Mouse (Mus musculus) lung, postnatal 10 days (tissue): Measurements from ENCODE around the gene Ube4a.
A peak's percentile ranks its signal among the peaks of the same experiment; 100 is the strongest.
"Not testable (repeated sequence)": the region's sequence is repeated elsewhere in the genome, so short reads cannot be mapped to it uniquely, and the experiment has no call there.

ENCODE experiments used
- DNase-seq: peaks from one replicate; pipeline ENCODE4 v3.0.0; 2021

Gene Ube4a

DNA sequence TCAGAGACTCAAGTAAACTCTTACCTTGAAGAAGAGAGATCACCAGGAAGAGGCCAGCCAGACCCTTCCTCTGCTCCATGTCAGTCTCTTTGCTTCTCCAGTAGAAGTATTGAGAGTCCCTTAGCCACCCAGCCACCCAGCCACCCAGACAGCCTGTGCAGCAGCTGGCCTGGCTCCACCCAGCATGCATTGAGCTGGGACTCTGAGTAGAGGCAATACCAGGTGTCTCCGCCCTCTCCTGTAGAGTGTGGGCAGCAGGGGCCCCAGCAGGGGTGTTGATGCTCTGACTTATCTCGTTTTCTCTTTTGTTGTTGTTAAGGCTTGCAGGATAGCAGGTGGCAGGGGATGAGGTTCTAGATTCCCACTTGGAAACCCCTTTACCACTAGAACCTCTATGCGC lies 14.8 kb upstream of the Ube4a start, which contains the start of gene Cd3g:
Cd3g (minus strand) TSS at position 190 of the 400 bp plus-strand sequence.
- no peak for DNase-seq

DNA sequence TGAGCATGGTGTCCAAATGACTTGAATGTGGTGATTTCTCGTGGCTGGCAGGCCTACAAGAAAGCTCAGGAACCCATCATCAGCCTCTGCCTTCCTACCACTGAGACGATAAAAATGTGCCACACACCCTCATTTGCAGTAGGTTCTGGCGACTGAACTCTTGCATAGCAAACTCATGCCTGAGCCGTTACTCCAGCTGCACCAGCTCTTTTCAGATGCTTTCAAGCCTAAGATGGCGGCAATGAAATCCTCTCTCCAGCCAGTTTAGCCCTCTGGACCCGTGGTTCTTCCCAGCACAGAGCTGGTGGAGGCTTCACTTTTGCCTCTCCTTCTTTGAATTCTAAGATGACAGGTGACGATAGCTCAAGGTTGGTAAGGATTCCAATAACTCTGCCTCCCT lies 14.4 kb upstream of the Ube4a start:
- no peak for DNase-seq

DNA sequence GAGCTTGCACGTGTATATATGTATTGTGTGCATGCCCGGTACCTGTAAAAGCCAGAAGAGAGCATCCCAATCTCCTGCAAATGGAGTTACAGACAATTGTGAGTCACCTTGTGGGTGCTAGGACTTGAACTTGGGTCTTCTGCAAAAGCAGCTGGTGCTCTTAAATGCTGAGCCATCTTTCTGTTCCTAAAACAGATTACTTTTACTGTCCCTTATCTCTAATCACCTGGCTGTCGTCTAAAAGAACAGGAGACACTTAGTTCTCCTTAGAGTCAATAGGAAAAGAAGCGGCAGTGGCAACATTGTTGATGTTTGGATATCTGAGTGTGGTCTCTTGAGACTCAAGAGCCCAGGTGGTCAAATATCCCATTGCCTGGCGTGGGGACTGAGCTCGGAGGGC lies 12.4 kb upstream of the Ube4a start:
- no peak for DNase-seq

DNA sequence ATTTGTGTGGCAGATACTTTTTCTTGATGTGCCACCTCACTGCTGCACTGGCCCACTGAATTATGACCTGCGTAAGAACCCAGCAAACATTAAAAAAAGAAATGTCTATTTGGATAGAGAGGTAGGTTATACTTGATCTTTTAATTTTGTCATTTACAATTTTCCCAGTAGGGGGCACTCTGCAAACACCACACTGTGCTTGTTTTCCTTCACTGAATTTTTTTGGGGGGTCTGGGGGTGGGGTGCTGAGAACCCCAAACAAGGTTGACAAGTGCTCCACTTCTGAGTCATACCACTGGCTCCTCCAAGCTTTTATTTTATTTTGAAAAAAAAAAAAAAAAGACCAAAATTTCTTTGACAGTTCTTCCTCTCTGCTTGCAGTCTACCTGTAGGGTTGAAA lies 4.0 kb upstream of the Ube4a start:
- DNase-seq, result no peak

DNA sequence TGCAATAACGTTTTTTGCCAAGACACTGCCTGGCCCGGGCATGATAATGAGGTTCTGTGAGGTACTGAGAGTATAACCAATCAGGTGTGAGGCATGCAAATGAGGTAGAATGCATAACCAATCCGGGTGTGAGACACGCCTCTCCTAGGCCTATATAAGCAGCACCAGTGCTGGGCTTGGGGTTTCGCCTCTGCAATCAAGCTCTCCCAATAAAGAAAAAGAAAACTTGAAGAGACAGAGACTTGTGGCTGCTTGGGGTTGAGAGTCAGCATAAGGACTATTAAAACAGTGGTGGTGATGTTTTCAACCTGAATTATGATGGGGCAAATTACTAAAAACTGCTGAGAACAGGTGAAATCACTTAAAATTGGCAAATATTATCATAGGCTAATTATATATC lies 2.4 kb upstream of the Ube4a start:
- DNase-seq, result not testable (repeated sequence)

DNA sequence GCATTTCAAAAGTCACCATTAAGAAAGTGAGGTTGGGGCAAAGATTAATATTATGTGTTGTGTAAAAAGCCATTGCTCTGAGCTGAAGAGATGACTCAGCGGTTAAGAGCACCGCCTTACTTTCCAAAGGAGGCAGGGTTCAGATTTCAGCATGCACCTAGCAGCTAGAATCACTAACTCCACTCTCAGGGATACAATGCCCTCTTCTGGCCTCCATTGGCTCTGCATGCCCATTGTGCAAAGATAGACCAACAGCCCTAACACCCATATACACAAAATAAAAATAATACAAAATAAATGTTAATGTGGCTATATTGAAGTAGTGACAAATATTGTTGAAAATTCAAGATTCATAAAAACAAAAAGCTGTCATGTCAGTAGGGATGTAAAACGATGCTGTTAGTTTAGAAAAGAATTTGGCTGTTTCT lies 1.4 kb upstream of the Ube4a start:
- peak; percentile 87 for DNase-seq

DNA sequence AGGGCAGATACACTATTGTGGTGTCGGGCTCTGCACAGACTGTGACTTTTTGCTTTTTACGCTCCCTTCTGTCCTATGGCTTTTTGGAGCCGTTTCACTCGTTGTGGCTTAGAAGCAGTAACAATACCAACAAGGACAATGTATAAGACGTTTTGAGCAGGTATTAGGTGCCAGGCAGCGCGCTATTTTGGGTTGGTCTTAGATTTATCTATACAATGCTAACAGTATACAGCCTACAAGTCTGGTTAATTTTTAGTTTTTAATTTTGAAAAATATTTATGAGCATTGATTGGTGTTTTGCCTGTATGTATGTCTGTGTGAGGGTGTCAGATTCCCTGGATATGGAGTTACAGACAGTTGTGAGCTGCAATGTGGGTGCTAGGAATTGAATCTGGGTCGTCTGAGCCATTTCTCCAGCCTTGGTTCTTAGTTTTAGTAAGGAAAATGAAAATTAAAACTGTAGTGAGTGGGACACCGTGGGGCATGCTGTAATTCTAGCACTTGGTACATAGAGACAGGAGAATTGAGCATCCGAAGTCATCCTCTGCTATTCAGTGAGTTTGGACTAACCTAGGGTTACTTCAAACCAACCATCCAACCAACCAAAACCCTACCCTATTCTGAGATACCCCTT lies 550 bp upstream of the Ube4a start:
- no peak for DNase-seq

DNA sequence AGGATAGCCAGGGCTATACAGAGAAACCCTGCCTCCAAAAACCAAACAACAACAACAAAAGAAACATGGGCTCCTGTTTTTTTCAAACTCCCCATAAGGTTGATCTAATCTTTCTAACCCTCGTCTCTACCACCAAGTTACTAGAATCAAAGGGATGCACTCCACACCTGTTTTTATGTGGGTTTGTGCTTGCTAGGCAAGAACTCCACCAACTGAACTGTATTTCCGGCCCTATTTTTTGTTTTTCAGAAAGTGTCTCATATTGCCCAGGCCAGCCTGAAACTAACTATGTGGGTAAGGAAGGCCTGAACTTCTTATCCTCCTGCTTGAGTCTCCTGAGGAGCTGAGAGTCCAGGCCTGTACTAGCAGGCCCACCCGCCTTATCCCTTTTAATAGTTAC lies 11.0 kb downstream of the Ube4a start:
- no peak for DNase-seq

DNA sequence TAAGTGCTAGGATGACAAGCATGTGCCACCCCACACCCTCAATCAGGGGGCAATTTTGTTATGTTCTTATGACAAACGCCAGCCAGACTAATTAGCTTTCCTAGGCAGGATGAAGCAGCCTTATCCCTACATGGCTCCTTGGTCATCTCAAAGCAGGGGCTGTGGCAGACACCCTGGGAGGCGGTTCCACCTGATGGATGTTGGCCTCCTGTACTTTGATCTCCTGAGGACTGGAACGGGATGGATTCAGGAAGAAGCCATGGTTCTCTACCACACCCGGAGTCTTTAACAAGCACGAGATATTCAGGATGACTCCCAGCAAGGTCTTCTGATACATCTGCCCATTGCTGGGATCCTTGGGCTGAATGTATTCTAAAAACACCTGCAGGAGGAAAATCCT lies 17.6 kb downstream of the Ube4a start:
- DNase-seq, result no peak

DNA sequence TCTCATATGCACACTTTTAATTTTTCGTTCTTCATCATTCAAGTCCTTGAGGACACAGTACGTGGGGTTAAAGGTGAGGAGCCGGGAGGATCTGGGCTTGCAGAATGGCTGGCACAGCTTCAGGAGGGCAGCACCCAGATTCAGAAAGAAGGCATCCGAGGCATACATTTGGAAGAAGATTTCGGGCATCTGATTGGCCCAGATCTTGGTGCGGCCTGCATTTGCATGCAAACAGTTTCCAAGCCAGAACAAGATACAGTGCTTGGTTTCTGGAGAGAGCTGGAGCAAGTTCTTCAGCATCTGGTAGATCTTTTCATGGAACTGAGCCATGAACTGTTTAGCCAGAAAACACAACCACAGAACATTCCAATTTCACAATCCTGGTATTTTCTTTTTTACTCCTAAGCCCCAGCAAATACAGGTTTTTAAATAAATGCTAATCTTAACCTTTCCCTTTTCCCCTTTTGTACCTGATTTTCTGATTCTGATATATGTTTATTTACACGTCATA lies 19.2 kb downstream of the Ube4a start:
- peak; percentile 6 for DNase-seq

DNA sequence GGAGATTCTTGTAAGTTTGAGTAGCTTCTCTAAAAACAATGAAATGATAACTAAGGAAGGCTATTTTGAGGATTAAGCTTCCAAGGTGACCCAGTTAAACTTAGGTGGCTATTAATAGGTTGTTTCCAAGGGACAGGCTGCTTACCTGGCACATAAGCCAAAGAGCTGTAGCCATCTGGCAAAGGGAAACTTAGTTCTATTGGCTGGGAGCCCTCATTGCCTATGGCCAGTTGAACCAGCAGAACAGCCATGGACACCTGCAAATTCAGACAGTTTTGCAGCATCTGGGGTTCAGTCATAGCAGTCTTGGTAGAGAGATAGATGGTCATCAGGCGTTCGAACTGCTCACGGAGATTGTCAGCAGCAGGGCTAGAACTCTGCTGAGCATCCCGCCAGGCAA lies 23.0 kb downstream of the Ube4a start:
- DNase-seq, result no peak

DNA sequence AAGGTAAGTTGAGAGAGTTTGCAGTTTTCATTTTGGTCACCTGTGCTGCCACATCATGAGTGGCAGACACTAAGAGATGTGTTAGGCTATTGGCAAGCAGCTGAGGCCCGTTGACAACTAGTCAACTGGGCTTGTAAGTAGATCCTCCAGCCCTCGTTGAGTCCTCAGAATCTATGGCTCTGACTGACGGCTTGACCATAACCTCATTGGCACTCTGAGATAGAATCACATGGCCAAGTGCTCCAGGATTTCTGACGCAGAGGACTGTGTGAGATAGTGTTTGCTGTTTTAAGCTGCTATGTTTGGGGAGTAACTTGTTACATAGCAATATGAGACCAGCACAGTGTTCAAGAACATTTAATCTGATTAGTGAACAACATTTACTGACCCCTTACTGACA lies 23.6 kb downstream of the Ube4a start:
- no peak for DNase-seq

DNA sequence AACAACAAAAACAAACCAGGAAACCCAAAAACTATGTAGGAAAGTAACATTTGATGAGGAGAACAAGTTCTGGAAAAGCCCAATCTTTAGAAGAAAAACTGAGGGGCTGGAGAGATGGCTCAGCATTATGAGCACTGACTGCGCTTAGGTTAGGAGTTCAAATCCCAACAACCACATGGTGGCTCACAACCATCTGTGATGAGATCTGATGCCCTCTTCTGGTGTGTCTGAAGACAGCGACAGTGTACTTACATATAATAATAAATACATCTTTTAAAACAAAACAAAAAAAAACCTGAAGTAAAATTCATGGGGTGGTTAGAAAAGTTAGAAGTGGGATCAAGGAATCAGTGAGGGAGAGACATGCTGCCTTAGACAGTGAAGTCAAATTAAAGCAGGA lies 43.9 kb downstream of the Ube4a start:
- no peak for DNase-seq

DNA sequence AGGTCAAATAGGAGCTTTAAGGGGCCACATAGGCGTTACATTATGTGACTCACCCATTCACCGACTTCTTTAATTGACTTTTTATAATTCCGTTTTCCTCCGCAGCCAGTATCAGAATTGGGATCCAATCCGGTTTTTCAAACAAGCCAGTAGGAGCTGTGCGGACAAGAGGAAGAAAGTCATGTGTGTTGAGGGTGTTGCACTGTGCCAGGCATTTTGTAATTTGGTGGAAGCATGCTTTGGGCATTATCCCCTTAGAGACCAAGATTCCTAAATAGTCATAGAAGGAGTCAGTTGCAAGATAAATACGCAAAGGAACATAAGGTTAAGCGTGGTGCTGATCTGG lies 44.3 kb downstream of the Ube4a start:
- peak; percentile 73 for DNase-seq

DNA sequence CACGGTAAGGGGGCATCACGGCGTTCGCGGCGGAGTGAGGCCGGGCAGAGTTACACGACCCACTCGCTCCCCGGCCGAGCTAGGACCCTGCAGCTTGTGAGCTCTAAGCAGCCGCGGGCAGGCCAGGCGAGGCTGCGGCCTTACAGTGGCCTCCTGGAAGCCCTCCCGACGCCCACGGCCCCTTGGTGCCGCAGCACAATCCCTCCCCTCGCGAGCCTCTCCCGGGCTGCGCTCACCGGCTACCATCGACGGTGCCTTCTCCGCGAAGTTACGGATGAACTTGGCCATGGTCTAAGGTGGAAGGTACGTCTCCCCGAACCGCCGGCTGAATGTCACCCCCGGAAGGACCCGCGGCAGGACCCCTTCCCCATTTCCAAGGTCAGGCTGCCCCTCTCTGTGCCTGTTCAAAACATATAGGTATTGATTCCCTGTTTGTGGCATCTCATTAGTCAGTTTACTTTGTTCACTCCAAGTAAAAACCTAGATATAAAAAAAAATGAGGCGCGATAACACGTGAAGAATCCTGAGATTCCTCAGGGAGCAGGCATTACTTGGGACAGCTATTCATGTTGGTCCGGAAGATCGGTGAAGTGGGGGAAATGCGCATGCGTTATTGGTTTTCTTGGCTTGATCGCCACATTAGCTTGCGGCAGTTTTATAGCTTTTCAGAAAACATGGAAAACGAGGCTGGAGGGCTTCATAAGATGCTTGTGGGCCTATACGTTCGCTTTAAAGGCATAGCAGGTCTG lies 44.9 kb downstream of the Ube4a start, which contains the start of gene Atp5l:
Atp5l (minus strand) TSS at position 369 of the 749 bp plus-strand sequence.
- DNase-seq, result peak; percentile 93

DNA sequence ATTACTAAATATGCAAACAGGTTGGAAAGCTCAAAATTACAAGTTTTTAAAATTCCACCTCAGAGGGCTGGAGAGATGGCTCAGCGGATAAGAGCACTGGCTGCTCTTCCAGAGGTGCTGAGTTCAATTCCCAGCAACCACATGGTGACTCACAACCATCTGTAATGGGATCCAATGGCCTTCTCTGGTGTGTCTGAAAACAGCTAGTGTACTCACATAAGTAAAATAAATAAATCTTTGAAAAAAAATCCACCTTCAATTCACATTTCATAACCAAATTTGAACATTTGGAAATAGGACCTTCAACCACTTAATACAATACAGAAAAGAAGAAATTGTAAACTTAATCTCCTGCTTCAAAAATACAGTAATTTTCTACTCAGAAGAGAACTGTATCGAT lies 45.8 kb downstream of the Ube4a start:
- no peak for DNase-seq

DNA sequence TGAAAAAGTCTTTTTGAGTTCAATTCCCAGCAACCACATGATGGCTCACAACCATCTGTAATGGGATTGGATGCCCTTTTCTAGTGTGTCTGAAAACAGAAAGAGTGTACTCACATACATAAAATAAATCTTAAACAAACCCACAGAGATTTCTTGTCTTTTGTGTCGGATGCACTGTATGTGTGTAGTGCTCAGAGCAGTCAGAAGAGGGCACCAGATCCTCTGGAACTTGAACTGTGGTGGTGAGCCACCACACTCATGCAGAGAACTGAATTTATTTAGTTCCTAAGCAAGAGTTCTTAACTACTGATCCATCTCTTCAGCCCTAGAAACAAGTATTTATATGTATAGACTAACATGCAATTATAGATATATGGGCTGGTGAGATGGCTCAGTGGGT lies 49.2 kb downstream of the Ube4a start:
- peak; percentile 60 for DNase-seq

DNA sequence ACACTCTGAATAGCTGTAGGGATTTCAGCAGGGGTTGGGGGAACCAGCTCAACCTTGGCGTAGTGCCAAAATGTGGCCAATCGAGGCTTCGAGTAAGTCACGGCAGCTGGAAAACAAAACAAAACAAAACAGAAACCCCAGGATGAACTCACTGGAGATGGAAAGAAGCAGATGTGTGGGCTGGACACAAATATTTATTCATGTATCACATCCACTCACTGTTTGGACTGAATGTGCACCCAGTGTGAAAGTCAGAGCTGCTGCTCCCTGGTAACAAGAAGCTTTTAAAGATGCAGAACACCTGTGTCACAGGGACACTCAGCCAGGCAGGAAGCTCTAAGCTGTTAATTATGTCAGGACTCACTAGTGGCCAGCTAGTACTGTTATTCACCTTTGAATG lies 50.7 kb downstream of the Ube4a start:
- DNase-seq, result peak; percentile 5

DNA sequence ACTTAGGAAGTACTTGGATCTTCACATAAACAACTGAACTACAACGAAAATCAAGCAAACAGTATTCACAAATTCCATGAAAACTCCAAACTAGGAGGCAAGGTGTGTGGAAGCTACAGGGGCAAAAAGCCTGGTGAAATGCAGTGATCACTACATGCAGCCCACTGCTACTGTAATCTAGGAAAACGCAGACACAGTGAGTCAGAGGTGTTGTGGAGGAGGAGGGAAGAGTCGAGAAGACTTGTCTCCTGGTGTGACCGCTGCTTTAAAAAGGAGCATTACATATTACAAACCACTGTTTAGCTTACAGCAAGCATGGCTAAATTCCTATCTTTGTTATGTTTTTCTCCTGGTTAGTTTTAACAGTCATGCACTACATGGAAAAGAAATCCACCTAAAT lies 54.0 kb downstream of the Ube4a start:
- no peak for DNase-seq

DNA sequence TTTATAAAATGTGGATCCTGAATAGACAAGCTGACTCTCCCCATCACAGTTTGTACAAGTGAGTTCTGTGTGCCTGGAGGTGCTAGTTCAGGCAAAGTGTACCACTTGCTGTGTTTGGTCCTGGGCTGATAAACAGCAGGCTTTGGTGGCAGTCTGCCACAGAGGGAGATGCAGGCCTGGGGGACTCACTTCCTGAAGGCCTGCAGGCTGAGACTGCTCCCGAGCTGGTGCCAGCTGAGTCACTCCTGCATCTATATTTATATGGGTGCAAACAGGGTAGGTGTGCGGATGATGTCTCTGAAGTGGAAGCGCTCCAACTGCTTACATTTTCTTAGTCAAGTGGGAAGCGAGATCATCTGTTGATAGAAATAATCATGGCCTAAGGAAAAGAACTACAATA lies 59.8 kb downstream of the Ube4a start:
- peak; percentile 18 for DNase-seq

DNA sequence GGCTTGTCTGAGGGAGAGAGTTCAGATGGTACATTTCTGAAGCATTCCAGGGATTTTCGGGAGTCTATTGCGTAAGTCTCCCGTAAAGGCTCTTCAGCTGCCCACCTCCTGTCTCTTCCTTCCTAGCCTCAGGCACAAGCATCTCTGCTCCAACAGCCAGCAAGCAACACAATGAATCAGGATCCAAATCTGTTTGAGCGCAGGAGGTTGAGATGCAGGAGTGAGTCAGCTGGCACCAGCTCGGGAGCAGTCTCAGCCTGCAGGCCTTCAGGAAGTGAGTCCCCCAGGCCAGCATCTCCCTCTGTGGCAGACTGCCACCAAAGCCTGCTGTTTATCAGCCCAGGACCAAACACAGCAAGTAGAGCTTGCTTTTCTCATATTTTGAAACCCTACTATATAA lies 60.4 kb downstream of the Ube4a start:
- peak; percentile 76 for DNase-seq

DNA sequence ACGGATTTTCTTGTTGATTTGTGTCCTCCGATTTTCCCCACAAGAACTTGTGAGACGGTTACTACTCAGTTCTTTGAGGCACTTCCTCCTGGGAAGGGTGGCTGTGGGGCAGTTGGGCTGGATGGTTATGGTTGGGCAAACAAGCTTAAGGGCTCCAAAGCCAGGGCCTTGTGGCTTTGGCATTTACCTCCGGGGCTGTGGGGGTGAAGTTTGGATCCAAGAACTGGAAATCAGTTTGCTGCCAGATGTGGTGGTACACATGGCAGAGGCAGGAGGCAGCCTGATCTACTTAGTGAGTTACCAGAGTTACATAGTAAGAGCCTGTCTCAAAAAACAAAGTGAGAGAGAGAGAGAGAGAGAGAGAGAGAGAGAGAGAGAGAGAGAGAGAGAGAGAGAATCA lies 61.5 kb downstream of the Ube4a start:
- no peak for DNase-seq

DNA sequence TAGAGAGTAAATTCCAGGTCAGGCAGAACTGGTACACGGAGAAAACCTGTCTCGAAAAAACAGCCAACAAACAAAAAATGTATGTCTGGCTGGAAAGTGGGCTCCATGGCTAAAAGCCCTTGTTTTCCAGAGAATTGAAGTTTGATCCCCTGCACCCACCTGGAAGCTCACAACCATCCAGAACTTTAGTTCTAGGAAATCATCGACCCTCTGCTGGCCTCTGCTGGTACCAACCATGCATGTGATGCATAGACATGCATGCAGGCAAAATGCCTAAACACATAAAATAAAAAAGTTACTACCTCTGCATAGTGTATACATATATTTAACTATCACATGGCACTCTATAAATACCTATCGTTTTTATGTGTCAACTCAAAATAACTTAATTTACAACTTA lies 65.0 kb downstream of the Ube4a start:
- DNase-seq, result peak; percentile 8

DNA sequence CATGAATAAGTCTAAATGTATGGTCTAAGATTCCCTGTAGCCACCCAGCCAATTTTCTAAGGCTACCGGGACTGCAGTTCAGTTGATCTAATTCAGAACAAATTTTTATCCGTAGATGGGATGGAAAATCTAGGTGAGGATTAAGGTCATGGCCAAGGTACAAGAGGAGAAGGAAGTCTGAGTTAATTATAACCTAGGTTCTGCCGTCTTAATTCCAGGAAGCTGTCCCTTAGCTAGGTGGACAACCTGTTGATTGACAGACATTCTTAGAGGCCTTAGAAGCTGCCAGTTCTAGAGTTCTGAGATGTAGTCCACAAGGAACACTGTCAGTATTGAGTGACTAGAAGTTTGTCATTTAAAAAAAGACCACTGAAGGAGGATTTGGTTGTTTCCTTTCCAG lies 65.7 kb downstream of the Ube4a start:
- DNase-seq, result no peak

DNA sequence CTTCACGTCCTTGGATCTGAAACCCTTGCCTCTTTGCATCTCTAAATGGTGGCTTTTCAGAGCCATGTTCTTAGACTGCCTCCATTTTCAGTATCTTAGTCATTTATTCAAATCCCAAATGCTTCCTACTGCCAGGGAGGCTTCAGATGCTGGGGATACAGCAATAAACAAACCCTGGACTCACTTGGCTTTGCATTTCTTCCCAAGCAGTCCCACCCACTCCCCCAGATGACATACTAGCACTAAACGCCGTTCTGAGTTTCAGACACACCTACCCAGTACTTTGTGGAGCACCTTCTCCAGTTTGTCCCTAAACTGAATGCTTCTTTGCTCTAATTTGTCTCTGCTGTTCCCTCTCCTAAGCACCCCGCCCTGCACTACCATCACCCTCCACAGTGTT lies 68.4 kb downstream of the Ube4a start:
- DNase-seq, result no peak
